Mouse (Mus musculus): ENCODE data around the gene D11Wsu47e.

Gene D11Wsu47e

DNA sequence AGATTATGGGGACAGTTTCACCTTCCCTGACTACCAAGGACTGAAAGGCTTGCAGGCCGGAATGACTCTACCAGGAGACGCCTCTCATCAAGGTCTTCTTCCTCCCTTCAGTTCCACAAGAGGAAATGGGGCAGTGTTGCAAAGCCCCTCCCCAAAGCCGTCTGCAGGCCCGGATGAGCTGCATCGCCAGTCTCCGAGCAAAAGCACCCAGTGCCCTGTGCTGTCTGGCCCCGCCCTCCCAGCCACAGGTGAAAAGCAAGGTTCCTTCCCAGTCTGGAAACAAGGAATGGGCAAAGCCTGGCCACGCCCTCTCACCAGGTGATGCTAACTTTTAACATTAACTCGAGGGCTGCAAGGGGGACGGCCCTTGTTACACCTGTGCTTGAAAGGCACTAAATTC, 17.6 kb upstream of the D11Wsu47e start:
- DNase-seq (ENCODE audit: low read depth, low spot score) = no peak

- no peak for DNase-seq (ENCODE audit: low read depth, low spot score)
Observed at GRCm38 (mm10) chr11:113667122-113667521, 17.1 kb upstream of the D11Wsu47e start.

DNA sequence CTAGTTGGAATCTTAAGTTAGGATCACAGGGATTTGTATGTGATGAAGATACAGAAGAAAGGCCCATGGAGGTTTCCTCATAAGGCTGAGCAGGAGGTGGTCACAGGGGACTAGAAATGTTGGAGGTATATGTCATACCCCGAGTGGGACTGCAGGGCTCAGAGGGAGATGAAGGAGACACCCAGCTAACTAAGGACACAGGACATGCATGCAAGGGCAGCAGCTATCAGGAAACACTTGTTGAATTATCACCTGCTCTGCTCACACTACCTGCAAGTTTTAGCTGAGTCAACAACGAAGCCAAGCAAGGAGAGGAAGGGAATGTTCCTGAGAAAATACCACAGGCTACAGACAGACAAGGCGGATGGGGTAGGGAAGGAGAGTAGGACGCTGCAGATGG, 16.5 kb upstream of the D11Wsu47e start:
- no peak for DNase-seq (ENCODE audit: low read depth, low spot score)

GRCm38 (mm10) chr11:113668857-113669256, 15.4 kb upstream of the D11Wsu47e start:
- no peak for DNase-seq (ENCODE audit: low read depth, low spot score)

DNA sequence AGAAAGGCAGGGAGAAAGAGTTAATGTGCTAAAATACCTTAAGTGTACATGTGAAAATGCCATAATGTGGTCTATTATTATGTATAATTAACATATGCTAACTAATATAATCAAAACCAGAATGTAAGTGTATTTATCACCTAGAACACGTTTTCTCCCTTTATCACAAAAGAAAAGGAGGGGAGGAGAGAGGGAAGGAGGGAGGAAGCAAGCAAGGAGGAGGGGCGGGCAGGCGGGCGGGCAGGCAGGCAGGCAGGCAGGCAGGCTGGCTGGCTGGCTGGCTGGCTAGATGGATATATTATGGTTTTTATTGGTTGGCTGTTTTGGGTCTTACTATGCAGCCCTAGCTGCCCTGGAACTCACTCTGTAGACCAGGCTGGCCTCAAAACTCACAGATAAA, 14.5 kb upstream of the D11Wsu47e start:
- no peak for DNase-seq (ENCODE audit: low read depth, low spot score)

- DNase-seq (ENCODE audit: low read depth, low spot score) = no peak
Observed at GRCm38 (mm10) chr11:113673614-113674013, 10.6 kb upstream of the D11Wsu47e start.

DNA sequence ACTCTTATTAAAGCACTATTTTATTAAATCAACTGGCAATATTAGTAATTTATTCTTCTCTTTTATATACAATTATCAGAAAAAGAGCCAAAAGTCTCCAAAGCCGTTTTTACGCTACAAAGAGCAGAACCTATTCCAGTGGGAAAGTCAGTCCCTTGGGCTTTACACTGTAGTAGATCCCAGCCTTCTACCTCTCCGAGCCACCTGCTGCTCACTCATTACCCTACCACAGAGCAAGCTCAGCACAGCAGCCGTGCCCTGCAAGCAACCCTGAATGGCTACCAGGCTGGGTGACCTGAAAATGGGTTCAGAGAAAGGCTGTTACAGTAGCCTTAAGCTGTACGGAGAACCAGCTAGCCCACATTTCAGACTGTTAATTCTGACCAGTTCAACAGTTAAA, 9.6 kb upstream of the D11Wsu47e start:
- DNase-seq (ENCODE audit: low read depth, low spot score) = no peak

- no peak for DNase-seq (ENCODE audit: low read depth, low spot score)
Observed at GRCm38 (mm10) chr11:113676847-113677246, 7.4 kb upstream of the D11Wsu47e start.

- DNase-seq (ENCODE audit: low read depth, low spot score) = no peak
Observed at GRCm38 (mm10) chr11:113677378-113677777, 6.8 kb upstream of the D11Wsu47e start.

DNA sequence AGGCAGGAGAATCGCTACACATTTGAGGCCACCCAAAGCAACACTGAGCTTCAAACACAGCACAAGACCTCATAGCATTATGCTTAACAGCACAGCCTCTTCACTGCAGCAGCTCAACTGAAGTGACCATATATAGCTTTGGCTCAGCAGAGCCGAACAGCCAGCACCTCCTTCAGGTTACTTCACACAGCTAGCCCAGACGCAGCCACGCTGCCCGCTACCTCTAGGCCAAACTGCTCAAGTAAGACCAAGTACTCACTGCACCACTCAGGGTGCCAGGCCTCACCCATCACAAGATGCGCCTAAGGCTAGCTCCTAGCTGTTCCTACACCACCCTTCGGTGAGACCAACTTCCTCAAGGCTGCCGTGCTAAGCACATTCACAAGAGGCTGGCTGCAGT, 5.8 kb upstream of the D11Wsu47e start:
- no peak for DNase-seq (ENCODE audit: low read depth, low spot score)

DNA sequence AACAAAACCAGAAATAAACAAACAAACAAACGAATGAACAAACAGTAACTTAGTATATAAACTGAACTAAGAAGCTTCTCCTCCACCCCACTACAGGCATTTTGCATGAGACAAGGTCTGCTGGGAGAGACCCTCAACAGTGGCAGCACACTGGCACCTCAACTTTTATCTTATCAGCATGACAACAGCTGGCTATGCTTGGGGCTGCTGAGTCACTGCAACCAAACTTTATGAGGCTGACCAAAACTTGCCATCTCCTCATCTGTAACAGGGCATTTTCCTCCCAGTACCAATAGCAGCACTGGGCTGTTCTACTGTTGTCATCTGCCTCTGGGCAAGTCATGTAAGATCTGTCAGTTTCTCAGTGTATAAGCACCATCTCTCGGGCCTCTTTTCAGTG, 3.3 kb upstream of the D11Wsu47e start:
- DNase-seq (ENCODE audit: low read depth, low spot score) = peak; percentile 40

DNA sequence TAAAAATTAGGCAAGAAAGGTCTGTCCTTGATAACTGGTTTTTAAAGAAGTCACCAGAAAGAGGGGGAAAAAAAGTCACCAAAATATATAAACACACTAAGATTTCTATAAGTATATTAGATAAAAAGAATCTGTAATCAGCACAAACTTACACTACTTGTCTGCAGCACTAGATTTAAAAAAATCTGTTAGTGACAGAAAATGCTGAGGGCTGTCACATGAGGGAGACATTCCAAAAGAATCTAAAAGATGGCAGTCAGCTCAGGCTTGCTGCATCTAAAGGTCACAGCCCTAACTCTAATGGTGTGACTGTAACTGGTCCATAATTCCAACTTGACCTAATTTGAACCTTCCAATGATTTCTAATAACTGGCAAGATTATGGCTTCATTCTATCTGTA, 2.2 kb upstream of the D11Wsu47e start:
- DNase-seq (ENCODE audit: low read depth, low spot score) = peak; percentile 40

GRCm38 (mm10) chr11:113682897-113683626, 1.1 kb upstream of the D11Wsu47e start:
- peak; percentile 64 for DNase-seq (ENCODE audit: low read depth, low spot score)

GRCm38 (mm10) chr11:113683627-113683956, 620 bp upstream of the D11Wsu47e start:
- peak; percentile 47 for DNase-seq (ENCODE audit: low read depth, low spot score)

- DNase-seq (ENCODE audit: low read depth, low spot score) = no peak
Observed at GRCm38 (mm10) chr11:113684707-113685426, 655 bp downstream of the D11Wsu47e start.

GRCm38 (mm10) chr11:113687031-113687430, 2.8 kb downstream of the D11Wsu47e start:
- DNase-seq (ENCODE audit: low read depth, low spot score) = peak; percentile 75

DNA sequence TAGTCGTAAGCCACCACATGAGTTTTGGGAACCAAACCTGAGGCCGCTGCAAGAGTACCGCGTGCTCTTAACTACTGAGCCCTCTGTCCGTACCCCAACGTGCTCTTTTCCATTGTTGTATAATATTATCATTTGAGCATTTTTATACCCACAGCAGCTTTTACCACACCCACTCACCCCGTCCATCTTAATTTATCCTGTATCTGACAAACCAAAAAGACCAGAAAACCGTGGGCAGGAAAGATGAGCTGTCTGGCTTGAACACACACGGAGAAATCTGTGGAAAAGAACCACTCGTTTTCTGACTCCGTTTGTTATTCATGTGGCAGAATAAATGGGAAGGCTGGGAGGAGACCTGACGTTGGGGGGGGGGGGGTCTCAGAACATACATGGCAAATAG, 6.3 kb downstream of the D11Wsu47e start:
- DNase-seq (ENCODE audit: low read depth, low spot score) = no peak

DNA sequence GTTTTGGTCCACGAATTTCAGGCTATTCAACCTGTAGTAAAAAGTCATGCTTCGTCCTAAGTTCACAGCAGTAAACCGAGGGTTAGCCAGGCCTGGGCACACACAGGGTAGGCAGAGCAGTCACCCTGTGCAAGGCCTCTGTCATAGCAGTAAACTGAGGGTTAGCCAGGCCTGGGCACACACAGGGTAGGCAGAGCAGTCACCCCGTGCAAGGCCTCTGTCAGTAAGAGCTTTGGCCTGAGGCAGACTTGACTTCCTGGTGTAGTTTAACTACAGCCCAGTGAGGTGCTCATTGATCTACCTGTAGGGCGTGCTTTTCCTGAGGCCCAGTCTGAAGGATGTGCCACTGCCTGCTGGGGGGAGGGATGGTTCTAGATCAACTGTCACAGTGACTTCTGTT, 7.1 kb downstream of the D11Wsu47e start:
- no peak for DNase-seq (ENCODE audit: low read depth, low spot score)

DNA sequence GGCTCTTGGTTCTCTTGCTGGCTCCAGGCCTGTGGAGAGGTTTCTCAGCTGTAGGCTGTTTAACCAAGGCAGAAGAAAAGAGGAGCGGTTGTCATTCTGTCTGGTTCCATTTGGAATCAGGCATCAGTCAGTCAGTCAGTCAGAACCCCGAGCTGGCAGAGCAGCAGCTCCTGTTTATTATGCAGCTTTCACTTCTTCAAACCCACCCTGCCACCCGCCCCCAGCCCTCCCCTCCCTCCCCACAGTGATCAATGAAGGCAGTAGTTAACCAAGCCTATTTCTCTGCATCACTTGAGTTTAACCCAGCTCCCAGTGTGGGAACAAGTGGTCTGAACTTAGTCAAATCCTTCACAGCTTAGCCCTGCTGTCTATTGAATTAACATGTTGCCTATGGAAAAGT, 7.6 kb downstream of the D11Wsu47e start:
- no peak for DNase-seq (ENCODE audit: low read depth, low spot score)

DNA sequence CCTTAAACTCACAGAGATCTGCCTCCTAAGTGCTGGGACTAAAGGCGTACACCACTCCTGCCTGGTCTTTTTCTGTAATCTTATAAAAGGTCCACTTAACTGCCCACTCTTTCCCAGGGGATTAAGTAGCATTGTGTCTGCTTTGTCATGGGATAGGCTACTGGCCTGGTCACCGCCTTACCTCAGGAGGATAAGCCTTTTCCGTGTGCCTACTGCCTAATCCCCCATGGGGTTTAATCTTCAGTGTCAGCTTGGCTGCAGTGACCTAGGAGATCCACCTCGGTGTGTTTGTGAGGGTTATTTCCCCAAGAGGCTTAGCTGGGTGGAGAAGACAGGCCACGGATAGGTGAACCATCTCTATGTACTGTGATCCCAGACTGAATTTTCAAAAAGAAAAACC, 13.4 kb downstream of the D11Wsu47e start:
- DNase-seq (ENCODE audit: low read depth, low spot score) = no peak

DNA sequence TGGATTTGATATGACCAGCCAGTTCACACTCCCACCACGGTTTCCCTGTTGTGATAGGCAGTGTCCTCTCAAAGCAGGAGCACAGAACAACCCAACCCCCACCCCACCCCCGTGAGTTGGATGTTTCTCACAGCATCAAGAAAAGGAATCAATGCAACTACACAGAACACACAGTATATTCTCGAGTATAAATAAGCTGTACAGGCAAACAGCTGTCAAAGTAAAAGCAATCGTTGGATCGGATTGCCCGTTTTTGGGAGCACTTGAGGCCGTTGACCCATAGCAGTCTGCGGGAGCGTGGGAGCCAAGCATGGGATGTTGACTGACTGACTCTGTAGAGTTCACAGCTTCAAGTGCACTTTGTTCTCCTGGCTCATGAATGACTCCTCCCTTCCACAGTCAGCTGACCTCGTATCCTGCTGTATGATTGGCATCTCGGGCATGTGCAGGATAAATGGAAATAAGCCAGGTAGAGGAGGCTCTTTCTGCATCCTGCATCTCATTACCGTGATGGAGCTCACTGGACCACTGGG, 13.9 kb downstream of the D11Wsu47e start:
- DNase-seq (ENCODE audit: low read depth, low spot score) = no peak

- no peak for DNase-seq (ENCODE audit: low read depth, low spot score)
Observed at GRCm38 (mm10) chr11:113699643-113700042, 15.4 kb downstream of the D11Wsu47e start.

GRCm38 (mm10) chr11:113703758-113704157, 19.5 kb downstream of the D11Wsu47e start:
- peak; percentile 84 for DNase-seq (ENCODE audit: low read depth, low spot score)
